Mouse (Mus musculus): ENCODE measurements around the gene Ncam2.

DNA sequence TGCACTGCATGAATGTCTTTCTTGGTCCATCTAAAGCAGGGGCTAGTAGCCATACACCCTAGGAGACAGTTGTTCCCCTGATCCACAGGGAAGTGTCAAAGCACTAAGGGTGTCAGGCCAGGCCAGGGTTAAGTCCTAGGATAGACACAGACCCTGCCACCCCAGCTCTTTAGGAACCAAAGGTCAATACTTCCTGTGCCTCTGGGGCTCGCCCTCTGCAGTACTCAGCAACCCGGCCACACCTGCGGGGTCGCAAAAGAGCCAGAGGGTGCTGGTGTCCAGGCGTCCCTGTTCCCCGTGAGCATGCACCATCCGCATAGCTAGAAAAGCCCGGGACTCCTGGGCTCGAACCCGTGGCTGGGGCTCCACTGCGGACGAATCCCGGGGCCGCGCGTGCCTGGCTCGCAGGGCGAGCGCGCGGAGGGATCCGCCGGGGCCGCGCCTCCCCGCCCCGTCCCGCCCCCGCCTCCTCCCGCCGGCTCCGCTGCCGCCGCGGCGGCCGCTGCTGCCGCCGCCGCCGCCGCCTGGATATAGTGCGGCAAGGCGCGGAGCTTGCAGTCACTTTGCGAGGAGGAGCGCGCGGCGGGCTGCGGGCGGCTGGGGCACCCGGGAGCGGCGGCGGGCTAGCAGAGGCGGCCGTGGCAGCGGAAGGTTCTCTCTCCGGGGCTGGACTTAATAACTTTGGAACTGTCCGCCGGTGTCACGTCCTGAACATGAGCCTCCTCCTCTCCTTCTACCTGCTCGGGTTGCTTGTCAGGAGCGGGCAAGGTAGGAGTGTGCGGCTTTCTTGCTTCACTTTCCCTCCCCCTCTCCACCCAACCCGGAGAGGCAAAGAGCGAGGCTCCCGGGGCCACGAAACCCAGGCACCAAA lies at the start of gene Ncam2:
- TF ChIP-seq POLR2A (IDR thresholded peaks at IDR 0.05; ENCODE audit: borderline replicate concordance, extremely low read depth, low read depth, low read length) (no peak), CTCF (IDR thresholded peaks at IDR 0.05; ENCODE audit: insufficient read depth, low read length) (no peak)
